Mouse (Mus musculus): ENCODE measurements around the gene Nfkbib. TPM values are rescaled to one million over a fixed set of nuclear protein-coding genes. Genes with fewer than 3 reads are reported as not detected.

Nfkbib gene
- total RNA-seq, 2 experiments from 2014 or later, result 34.8 to 36.8 TPM

- peak; percentile 73 to 84 for DNase-seq (ENCODE audit: extremely low spot score in 1 of 2, low spot score in 2 of 2)
- peak overlapping the region; percentile 39 for H3K4me3 ChIP-seq
- intact Hi-C loops (cut with DNase I), result loop anchor here (2.0 to 5.0 kb wide), 3 partner anchors 70 to 241 kb away; partner anchors contain the start of gene Actn4
- peak overlapping the region; percentile 52 for H3K27ac ChIP-seq
- TF ChIP-seq CTCF (IDR thresholded peaks at IDR 0.05), result peak; percentile 99
Observed at GRCm38 (mm10) chr7:28796562-28796975, 29.3 kb upstream of the Nfkbib start.

- intact Hi-C loops (cut with DNase I), result loop anchor here (2.0 to 5.0 kb wide), 3 partner anchors 71 to 241 kb away; partner anchors contain the start of gene Actn4
- no peak for DNase-seq (ENCODE audit: extremely low spot score in 1 of 2, low spot score in 2 of 2)
- TF ChIP-seq CTCF (IDR thresholded peaks at IDR 0.05), result no peak
Observed at GRCm38 (mm10) chr7:28795832-28796231, 28.5 kb upstream of the Nfkbib start.

GRCm38 (mm10) chr7:28794496-28794895 is 27.2 kb upstream of the Nfkbib start:
- no peak for DNase-seq (ENCODE audit: extremely low spot score in 1 of 2, low spot score in 2 of 2)
- no peak for TF ChIP-seq CTCF (IDR thresholded peaks at IDR 0.05)
- no peak overlapping the region for H3K4me3 ChIP-seq
- intact Hi-C loops (cut with DNase I), result no loop called here
- no peak overlapping the region for H3K27ac ChIP-seq

More at GRCm38 (mm10) chr7:28795832-28796231, 28.5 kb upstream of the Nfkbib start:
- H3K4me3 ChIP-seq, result no peak overlapping the region
- H3K27ac ChIP-seq, result no peak overlapping the region

- TF ChIP-seq CTCF (IDR thresholded peaks at IDR 0.05), result peak; percentile 52
Observed at GRCm38 (mm10) chr7:28793834-28794233, 26.5 kb upstream of the Nfkbib start.

GRCm38 (mm10) chr7:28792391-28793185 is 25.3 kb upstream of the Nfkbib start:
- no peak; the same call in 1 of the 2 replicates for TF ChIP-seq CTCF (IDR thresholded peaks at IDR 0.05)
- H3K27ac ChIP-seq, result no peak overlapping the region
- intact Hi-C loops (cut with DNase I), result no loop called here
- no peak for DNase-seq (ENCODE audit: extremely low spot score in 1 of 2, low spot score in 2 of 2)
- H3K4me3 ChIP-seq, result no peak overlapping the region

More at GRCm38 (mm10) chr7:28793834-28794233, 26.5 kb upstream of the Nfkbib start:
- Histone ChIP-seq H3K4me3 (no peak overlapping the region), H3K27ac (no peak overlapping the region)
- no peak for DNase-seq (ENCODE audit: extremely low spot score in 1 of 2, low spot score in 2 of 2)
- intact Hi-C loops (cut with DNase I), result no loop called here

GRCm38 (mm10) chr7:28791706-28792105 is 24.4 kb upstream of the Nfkbib start:
- no peak overlapping the region for H3K4me3 ChIP-seq
- no peak for TF ChIP-seq CTCF (IDR thresholded peaks at IDR 0.05)
- no peak for DNase-seq (ENCODE audit: extremely low spot score in 1 of 2, low spot score in 2 of 2)
- intact Hi-C loops (cut with DNase I), result no loop called here
- H3K27ac ChIP-seq, result no peak overlapping the region

- H3K27ac ChIP-seq, result no peak overlapping the region
- no peak for DNase-seq (ENCODE audit: extremely low spot score in 1 of 2, low spot score in 2 of 2)
- intact Hi-C loops (cut with DNase I), result no loop called here
- TF ChIP-seq CTCF (IDR thresholded peaks at IDR 0.05), result peak; percentile 4
- H3K4me3 ChIP-seq, result no peak overlapping the region
Observed at GRCm38 (mm10) chr7:28790066-28790806, 22.9 kb upstream of the Nfkbib start.

- DNase-seq (ENCODE audit: extremely low spot score in 1 of 2, low spot score in 2 of 2), result no peak
- no peak overlapping the region for H3K4me3 ChIP-seq
- H3K27ac ChIP-seq, result no peak overlapping the region
- TF ChIP-seq CTCF (IDR thresholded peaks at IDR 0.05), result no peak
- intact Hi-C loops (cut with DNase I), result no loop called here
Observed at GRCm38 (mm10) chr7:28789235-28789634, 21.9 kb upstream of the Nfkbib start.

- TF ChIP-seq CTCF (IDR thresholded peaks at IDR 0.05), result no peak
- intact Hi-C loops (cut with DNase I), result no loop called here
- no peak within 1 kb of the TSS for H3K27ac ChIP-seq
- no peak within 1 kb of the TSS for H3K4me3 ChIP-seq
- no peak for DNase-seq (ENCODE audit: extremely low spot score in 1 of 2, low spot score in 2 of 2)
Observed at GRCm38 (mm10) chr7:28788307-28789195, 21.2 kb upstream of the Nfkbib start, which contains the start of gene Rinl. TSS of gene Rinl (plus strand) at chr7:28788969.

- no peak for DNase-seq (ENCODE audit: extremely low spot score in 1 of 2, low spot score in 2 of 2)
- no peak overlapping the region for H3K27ac ChIP-seq
- no peak for TF ChIP-seq CTCF (IDR thresholded peaks at IDR 0.05)
- intact Hi-C loops (cut with DNase I), result no loop called here
- no peak overlapping the region for H3K4me3 ChIP-seq
Observed at GRCm38 (mm10) chr7:28787884-28788283, 20.6 kb upstream of the Nfkbib start.

GRCm38 (mm10) chr7:28785161-28785560 is 17.8 kb upstream of the Nfkbib start:
- TF ChIP-seq CTCF (IDR thresholded peaks at IDR 0.05), result no peak
- Histone ChIP-seq H3K4me3 (no peak overlapping the region), H3K27ac (no peak overlapping the region)
- no peak for DNase-seq (ENCODE audit: extremely low spot score in 1 of 2, low spot score in 2 of 2)
- intact Hi-C loops (cut with DNase I), result no loop called here
